Mouse (Mus musculus): ENCODE results near the gene Ppm1j.

DNA sequence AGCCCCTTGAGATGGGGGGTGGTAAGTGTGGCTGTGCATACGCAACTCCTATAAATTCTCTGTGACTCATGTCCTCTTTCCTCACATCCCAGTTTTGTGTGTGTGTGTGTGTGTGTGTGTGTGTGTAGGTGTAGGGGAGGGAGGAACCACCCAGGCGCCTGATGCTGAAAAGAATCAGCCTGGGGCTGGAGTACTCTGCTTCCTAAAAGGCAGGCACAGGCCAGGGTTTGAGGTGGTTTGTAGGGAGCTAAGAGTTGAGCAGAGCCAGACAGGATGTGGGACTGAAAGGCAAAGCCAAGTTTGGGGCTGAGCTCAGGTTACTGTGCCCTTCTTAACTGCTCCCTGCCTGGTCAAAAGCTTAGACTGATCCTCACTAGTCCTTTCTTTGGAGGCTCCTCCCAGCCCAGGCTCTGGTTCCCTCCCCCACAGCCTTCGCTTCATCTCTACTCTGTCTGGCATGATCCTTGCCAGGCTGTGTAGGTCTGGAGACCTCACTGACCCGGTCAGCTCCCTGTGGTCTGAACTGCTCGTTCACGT is 9.6 kb downstream of the Ppm1j start:
- TF ChIP-seq CTCF (IDR thresholded peaks at IDR 0.05) (no peak), POLR2A (IDR thresholded peaks at IDR 0.05; ENCODE audit: insufficient read depth, low read depth, low read length) (peak; percentile 41; the same call in 1 of the 2 replicates), EP300 (IDR thresholded peaks at IDR 0.05; ENCODE audit: insufficient read depth, low read depth, low read length) (0 out of 2 replicates have a peak, but pooled peaks have one; percentile 32)

Measured in heart, adult 2 months (tissue).